Comparison of ENCODE assay signal across 14 mouse cellular contexts in the genomic region with DNA sequence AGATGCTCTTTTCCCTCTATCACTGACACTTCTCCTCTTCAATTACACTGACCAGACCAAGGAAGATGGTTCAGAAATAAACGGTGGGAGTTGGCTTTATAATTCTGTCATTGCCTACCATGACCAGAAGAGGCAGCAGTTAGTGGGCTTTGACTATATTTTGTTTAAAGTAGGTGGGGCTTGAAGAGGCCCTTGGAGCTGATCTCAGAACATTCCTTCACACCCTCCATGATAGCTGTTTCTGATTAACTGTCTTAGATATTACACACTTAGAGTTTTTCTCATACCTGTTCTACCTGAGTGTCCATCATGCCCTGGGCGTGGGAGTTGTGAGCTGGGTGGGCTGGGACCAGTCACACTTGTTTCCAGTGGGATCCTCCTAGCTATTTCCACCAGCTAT. TPM values are rescaled to one million over a fixed set of nuclear protein-coding genes. Genes with fewer than 3 reads are reported as not detected.
DNase-seq lines count a peak whose midpoint lies in the region; ATAC-seq and TF ChIP-seq lines count a peak whose summit lies in the region.
"Had no signal": no experiment of that assay in that cellular context is flagged by ENCODE, and none has a peak within 500 bp of the region (broad histone marks: within the 10 kb centered on the region; RNA-seq: fewer than 3 reads in every experiment).

No protein-coding gene starts in this region.

- no peak overlapping the region for H3K27ac ChIP-seq in layer of hippocampus, adult 2 months
- H3K27ac ChIP-seq: heart, embryonic 10.5 days; hindbrain, embryonic 10.5 days; intestine, embryonic 15.5 days; midbrain, embryonic 12.5 days had no signal

- H3K4me3 ChIP-seq in layer of hippocampus, adult 2 months = no peak overlapping the region
- H3K4me3 ChIP-seq: heart, embryonic 10.5 days; hindbrain, embryonic 10.5 days; intestine, embryonic 15.5 days; liver, embryonic 15.5 days; midbrain, embryonic 12.5 days had no signal

- peak; percentile 54; the same call in 1 of the 2 replicates for ATAC-seq in common myeloid progenitor, adult 5-6 weeks (replicated peaks; ENCODE audit: low read depth, poor library complexity, severe bottlenecking)
- ATAC-seq: intestine, embryonic 15.5 days had no signal

- peak; percentile 55 for TF ChIP-seq CTCF in layer of hippocampus, adult 2 months (conservative IDR thresholded peaks at IDR 0.05)

- no peak for DNase-seq in layer of hippocampus, adult 2 months (ENCODE audit: low spot score in 2 of 2)
- no peak for DNase-seq in layer of hippocampus, adult 18-20 months (ENCODE audit: low spot score in 2 of 2)
- peak; percentile 63 for DNase-seq in NIH3T3 (ENCODE audit: low read depth)
- DNase-seq in lung, postnatal 25 days (ENCODE audit: low spot score) = peak; percentile 49
- DNase-seq in gastrocnemius, postnatal 25 days = no peak
- DNase-seq in testis, postnatal 10 days (ENCODE audit: low spot score) = no peak
- DNase-seq: cerebellum, adult 9-10 months; kidney, postnatal 25 days had no signal

RNA-seq across cellular contexts. Expression of gene Timp3, which starts 28.5 kb away (rescaled TPM):
- 10 to 100 TPM; 61.8 to 62.0 TPM for total RNA-seq in layer of hippocampus, adult 2 months (2021)
- total RNA-seq in layer of hippocampus, adult 18-20 months (2021) = 10 to 100 TPM; 58.1 to 59.9 TPM
- 1.9 and 3.6 TPM in 2 replicates for total RNA-seq in common myeloid progenitor, adult 5-6 weeks (2017)
- total RNA-seq in gastrocnemius, postnatal 25 days (2021) = 10 to 100 TPM; 48.0 to 62.4 TPM

Comparison
In these comparisons a context has a peak if more than half of its experiments do, and no peak if none do; other contexts are left out.
1. DNase-seq: peak in NIH3T3 (single experiment) and lung, postnatal 25 days (single experiment); none in layer of hippocampus, adult 2 months (0 of 2), layer of hippocampus, adult 18-20 months (0 of 2), gastrocnemius, postnatal 25 days (single experiment) and testis, postnatal 10 days (single experiment).
2. RNA of gene Timp3, which starts 28.5 kb away (total RNA-seq): 48.0 to 62.4 TPM in gastrocnemius, postnatal 25 days, 61.8 to 62.0 TPM in layer of hippocampus, adult 2 months and 58.1 to 59.9 TPM in layer of hippocampus, adult 18-20 months; 1.9 to 3.6 TPM in common myeloid progenitor, adult 5-6 weeks; every median in the first group is over 10 times any median in the second.